Mouse (Mus musculus): ENCODE measurements at regions not wholly inside any gene's neighbourhood (a gene's known extent, or its start where the extent isn't known, plus 50 kb on each side); places are given as distances from the start of the nearest gene placed in this dataset.

DNA sequence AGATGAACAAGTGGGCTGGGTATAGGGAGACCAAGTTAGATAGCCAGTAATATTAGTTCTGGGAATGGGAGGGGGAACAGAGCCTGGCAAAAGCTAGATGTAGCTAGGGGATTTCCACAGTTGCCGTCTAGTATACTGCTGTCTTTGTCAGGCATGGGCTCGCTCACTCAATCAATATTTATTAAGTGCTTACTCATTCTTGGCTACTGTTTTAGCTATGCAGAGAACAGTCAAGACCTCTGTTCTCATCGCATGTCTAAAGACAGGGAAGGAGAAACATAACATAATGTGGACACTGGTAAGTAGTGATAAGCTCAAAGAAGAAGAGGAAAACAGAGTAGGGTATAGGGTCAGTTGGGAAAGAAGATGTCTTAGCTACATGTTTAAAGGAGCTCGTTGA lies 173.4 kb downstream of the Gm5426 start:
- in situ Hi-C loops (cut with MboI, MseI), result loop anchor here in 1 of 2 experiments (5.0 kb wide), 1 partner anchor 948 kb away; no protein-coding TSS in a partner anchor

DNA sequence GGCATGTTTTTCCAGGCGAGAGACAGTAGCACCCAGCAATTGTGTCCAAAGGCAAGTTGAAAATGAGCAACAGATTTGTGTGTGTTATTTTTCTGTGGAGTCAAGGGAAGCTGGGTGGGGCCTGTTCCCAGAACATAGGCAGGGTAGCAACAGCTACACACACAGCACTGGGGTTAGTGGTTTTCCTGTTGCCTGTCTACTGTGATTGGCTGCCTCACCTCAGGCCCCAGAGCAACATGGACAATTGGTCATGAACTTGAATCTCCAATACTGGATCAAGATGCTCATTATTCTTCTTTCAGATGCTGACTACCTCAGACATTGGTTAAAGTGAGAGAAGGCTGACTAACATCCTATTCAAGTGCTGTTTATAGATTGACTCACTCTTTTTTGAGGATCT lies 188.9 kb downstream of the Gm5426 start:
- in situ Hi-C loops (cut with MboI, MseI), result loop anchor here (5.0 to 25.0 kb wide), 3 partner anchors 108 to 287 kb away; partner anchors contain the start of gene Btg1 (in 1 of the 2)

DNA sequence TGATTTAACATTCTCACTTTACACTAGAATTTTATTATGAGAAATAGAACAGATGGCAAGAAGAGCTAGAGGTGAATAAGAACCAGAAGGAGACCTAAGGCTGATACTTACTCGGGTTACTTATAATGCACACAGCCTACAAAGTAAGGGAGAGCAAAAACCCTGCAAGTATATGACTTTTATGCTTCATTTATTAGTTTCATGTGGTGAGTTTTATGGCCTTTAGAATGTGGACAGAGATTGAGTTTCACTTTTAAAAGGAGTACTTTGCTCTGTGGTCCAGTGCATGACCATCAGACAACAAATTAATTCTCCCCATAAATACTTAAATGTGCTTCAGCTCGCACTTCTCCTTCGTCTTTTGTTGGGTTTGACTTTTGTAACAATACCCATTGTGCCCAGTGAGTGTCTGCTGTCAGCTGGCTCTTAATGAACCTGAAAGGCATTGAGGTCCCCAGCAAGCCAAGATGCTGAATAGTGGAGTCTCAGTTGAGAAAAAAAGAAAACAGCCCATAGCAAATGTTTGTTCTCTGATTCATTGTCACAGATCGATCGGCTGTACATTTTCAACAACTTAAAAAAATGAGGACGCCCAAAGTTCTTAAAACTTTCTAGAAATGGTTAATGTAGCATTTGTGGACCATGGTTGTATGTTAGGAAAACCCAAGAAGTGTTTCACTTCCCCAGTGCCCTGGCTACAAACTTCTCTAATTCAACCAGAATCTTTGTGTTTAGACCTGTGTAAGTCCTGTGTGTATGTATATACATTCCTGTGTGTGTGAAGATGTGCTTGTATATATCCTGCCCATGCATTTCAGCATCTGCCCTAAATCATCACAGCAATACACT lies 194.5 kb downstream of the Gm5426 start:
- in situ Hi-C loops (cut with MboI, MseI), result loop anchor here (5.0 to 25.0 kb wide), 4 partner anchors 74 to 984 kb away; partner anchors contain the start of gene Btg1 (in 1 of the 2)

DNA sequence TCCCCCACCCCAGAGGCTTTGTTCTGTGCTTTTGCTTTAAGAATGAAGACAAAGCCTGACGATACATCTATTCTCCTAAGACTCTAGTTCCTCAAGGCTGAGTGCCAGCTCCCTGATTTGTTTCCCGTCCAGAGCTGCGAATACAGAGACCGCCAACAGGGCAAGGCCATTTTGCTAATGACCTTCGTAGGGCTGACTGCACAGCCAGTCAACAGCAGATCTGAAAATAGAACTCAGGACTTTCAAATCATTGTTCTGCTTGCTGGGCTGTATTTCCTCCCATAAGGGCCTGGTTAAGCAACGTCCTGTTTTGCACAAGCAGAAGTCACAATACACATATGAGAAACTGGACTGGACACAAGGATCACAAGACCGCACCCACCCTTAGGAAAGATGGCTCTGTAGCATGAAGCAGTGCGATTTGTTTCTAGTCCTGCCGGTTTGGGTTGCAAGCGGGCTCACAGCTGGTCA lies 196.4 kb downstream of the Gm5426 start:
- in situ Hi-C loops (cut with MboI, MseI), result loop anchor here (5.0 to 25.0 kb wide), 4 partner anchors 72 to 982 kb away; partner anchors contain the start of gene Btg1 (in 1 of the 2)

- in situ Hi-C loops (cut with MboI, MseI), result loop anchor here (5.0 to 25.0 kb wide), 4 partner anchors 72 to 982 kb away; partner anchors contain the start of gene Btg1 (in 1 of the 2)
These were observed 196.8 kb downstream of the Gm5426 start for GRCm38 (mm10) chr10:96333224-96333623.

- in situ Hi-C loops (cut with MboI, MseI), result loop anchor here (10.0 to 25.0 kb wide), 3 partner anchors 69 to 979 kb away; partner anchors contain the start of gene Btg1 (in 1 of the 2)
These were observed 199.9 kb downstream of the Gm5426 start for GRCm38 (mm10) chr10:96336271-96336670.

GRCm38 (mm10) chr10:96337088-96337666 lies 200.8 kb downstream of the Gm5426 start:
- in situ Hi-C loops (cut with MboI, MseI), result loop anchor here (10.0 to 25.0 kb wide), 3 partner anchors 68 to 978 kb away; partner anchors contain the start of gene Btg1 (in 1 of the 2)

DNA sequence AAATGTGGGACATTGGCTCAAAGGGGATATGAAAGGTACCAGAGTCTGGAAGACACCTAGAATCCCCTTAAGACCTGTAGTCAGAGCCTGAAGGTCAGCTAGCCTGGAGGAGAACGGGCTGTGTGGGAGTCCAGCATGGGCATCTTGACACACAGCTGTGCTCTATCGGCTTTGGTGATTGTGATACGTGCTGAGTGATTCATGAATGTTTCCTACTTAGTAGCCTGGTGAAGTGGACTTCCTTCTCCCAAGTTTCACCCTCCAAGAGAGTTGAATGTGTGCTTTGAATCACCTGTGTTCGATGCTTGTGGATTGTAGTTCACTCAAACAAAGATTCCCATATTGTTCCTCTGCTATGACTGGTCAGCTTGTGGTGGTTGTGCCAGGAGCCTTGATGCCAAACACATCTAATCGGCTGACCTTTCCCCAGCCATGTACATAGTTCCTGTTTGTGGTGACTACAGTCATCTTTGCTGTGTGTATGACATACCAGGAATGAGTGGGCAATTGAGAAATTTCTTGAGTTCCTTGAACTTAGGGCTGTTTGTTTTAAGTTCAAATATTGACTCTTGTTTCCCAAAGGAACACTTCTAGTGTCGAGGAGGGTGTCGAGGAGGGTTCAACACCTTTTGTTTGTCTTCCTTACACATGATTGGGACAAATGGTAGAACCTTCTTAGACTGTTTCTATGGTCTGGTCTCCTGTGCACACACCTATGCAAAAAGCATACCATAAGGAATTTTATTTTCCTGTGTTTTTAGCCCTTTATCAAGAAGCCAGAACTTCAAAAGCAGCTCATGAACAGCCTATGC lies 201.6 kb downstream of the Gm5426 start:
- in situ Hi-C loops (cut with MboI, MseI), result loop anchor here (10.0 to 25.0 kb wide), 3 partner anchors 67 to 977 kb away; partner anchors contain the start of gene Btg1 (in 1 of the 2)

GRCm38 (mm10) chr10:96338609-96338978 lies 202.2 kb downstream of the Gm5426 start:
- in situ Hi-C loops (cut with MboI, MseI), result loop anchor here (10.0 to 25.0 kb wide), 3 partner anchors 66 to 976 kb away; partner anchors contain the start of gene Btg1 (in 1 of the 2)

GRCm38 (mm10) chr10:96342476-96342875 lies 206.1 kb downstream of the Gm5426 start:
- in situ Hi-C loops (cut with MboI, MseI), result loop anchor here in 1 of 2 experiments (10.0 to 25.0 kb wide), 2 partner anchors 270 to 1788 kb away; partner anchors contain the start of gene Btg1

GRCm38 (mm10) chr10:96343666-96344065 lies 207.3 kb downstream of the Gm5426 start:
- in situ Hi-C loops (cut with MboI, MseI), result loop anchor here in 1 of 2 experiments (10.0 to 25.0 kb wide), 2 partner anchors 269 to 1789 kb away; partner anchors contain the start of gene Btg1

DNA sequence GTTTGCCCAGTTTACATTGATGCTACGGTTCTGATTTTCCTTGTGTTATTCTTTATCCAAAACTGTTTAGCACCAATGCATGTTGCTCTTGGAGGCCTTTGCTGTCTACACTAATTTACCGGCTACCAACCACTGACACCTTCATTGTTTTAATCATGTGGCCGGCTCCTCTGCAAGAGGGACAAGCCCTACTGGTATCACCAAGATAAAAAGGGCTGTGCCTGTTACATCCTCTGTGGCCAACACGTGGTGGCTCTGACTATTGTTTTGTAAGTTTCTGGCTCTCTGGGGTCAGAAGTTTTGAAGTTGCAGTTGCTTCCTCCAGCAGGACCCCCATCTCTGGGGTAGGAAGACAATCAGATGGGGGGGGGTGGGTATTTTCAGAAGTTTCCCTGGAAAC lies 214.3 kb downstream of the Gm5426 start:
- in situ Hi-C loops (cut with MboI, MseI), result no loop called here

DNA sequence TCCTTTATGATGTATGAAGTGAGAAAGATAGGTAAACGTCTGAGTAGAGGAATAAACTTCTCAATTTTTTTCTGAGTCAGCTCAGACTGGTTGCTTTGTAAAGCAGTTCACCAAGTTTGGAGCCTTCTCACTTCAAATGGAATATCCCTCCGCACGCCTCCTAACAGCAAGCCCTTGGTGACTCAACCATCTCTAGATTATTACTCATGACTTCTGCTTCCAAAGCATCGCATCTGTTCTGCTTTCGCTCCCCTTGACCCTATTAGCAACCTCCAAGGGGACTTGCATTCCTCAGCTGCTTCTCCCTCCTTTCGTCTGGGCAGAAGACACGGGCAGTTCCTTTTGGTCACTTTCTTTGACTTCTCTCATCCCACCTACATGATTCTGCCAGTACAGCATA lies 214.9 kb downstream of the Gm5426 start:
- in situ Hi-C loops (cut with MboI, MseI), result no loop called here

DNA sequence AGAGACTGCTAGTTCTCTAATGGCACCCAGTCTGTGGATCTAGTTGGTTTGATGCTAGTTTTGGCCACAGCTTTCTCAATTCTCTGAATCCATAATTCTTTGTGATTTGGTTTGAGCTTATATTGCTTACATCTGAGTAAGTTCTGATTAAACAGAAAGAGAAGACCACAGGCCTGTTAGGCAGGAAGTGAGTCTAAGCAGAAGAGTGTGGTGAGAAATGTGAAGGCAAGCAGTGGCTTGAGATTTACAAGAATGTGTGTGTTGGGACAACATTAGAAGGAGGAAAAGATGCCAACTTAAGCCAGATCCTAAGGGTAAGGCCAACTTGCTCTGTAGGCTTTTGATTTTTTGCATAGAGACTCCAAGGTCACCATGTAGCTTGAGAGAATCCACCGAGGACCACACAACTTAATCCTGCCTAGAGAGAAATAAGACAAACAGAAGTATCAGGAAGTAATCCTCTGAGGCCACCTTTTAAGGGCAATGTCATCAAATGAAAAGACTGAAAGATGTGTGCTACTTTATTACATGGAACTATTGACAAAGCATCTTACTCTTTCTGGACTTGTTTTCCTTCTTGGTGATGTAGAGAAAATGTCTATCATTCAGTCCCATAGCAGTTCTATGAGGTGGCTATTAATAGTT lies 220.7 kb downstream of the Gm5426 start:
- in situ Hi-C loops (cut with MboI, MseI), result no loop called here

DNA sequence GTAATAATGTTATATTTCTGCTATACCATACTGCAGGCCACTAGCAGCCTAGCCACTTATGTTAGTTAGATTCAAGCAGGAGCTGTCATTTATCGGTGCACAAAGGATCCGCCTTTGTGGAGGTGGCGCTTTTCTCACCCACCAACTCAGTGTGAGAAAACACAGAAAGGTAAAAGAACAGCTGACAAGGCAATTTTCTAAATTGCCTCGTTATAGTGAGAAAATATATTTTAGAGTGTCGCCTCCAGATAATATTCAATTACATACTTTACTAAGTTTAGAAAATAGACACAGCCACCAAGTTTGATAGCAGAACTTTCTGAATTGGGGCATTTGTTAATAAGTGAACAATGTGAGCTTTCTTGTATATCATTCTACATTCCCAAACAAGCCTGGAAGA lies 221.2 kb downstream of the Gm5426 start:
- in situ Hi-C loops (cut with MboI, MseI), result no loop called here

- in situ Hi-C loops (cut with MboI, MseI), result no loop called here
These were observed 222.6 kb downstream of the Gm5426 start for GRCm38 (mm10) chr10:96358984-96359383.

DNA sequence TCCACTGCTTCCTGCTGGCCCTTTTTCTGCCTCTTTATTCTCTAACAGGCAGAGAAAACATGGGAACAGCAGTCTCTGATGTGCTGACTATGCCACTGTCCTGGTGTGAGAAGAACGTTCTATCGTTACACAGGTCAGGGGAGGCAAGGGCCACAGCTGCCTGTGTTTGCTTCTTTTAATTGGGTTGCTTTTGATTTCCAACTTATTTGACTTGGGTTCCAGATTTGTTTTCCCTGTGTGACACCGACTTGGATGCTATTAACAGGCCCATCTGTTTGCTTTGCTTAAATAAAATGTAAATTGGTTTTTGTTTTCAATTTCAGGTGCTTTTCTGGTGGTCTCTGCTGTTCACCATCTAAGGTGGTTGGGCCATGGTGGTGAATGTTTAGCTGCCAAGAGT lies 225.8 kb downstream of the Gm5426 start:
- in situ Hi-C loops (cut with MboI, MseI), result no loop called here

DNA sequence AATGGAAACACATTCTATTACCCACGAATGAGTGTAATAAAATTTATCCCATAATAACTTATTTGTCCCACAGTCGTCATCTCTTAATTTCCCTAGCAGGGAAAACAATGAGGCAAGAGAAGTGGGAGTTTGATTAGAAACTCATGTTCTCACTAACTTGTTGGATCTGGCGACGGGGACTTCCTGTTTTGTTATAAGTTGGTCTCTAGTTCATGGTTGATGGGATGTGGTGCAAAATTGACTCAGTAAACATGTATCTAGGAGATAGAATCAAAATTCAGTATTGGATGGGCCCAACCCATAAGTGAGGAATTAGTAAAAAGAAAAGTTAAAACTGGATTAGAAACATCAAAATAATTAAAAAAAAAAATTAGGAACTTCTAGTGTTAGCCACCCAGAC lies 227.5 kb downstream of the Gm5426 start:
- in situ Hi-C loops (cut with MboI, MseI), result no loop called here

GRCm38 (mm10) chr10:96365101-96365500 lies 228.7 kb downstream of the Gm5426 start:
- in situ Hi-C loops (cut with MboI, MseI), result loop anchor here in 1 of 2 experiments (5.0 kb wide), 1 partner anchor 148 kb away; no protein-coding TSS in a partner anchor

GRCm38 (mm10) chr10:96366871-96367270 lies 230.5 kb downstream of the Gm5426 start:
- in situ Hi-C loops (cut with MboI, MseI), result loop anchor here in 1 of 2 experiments (5.0 kb wide), 1 partner anchor 150 kb away; no protein-coding TSS in a partner anchor
